Mouse (Mus musculus) Patski (cell line): ENCODE measurements at regions not wholly inside any gene's neighbourhood (a gene's known extent, or its start where the extent isn't known, plus 50 kb on each side); places are given as distances from the start of the nearest gene placed in this dataset.

Source experiments
- ATAC-seq: fragments of 100-300 bp; one replicate; pipeline ENCODE4 v1.8.0; 2021
- CTCF ChIA-PET: fragments of 350-600 bp; sonication (Branson Sonifier 250); formaldehyde crosslinking; loops from one replicate; lab custom pipeline; 2022; ENCODE audit warnings: inconsistent platforms; lab: Charles Lee
- POLR2A ChIA-PET: fragments of 350-600 bp; sonication (Branson Sonifier 250); formaldehyde crosslinking; loops from one replicate; lab custom pipeline; 2022; ENCODE audit warnings: antibody characterized with exemption, inconsistent platforms; lab: Charles Lee
- DNase-seq: peaks from one replicate; pipeline ENCODE4 v3.0.0-alpha.2; 2011; ENCODE audit warnings: low read depth, low spot score
- H3K27me3 ChIP-seq: fragments of 371-371 bp; one replicate; pipeline ENCODE4 v1.5.1; 2021
- CTCF ChIP-seq: fragments of 100-300 bp; IDR thresholded peaks from one replicate; pipeline ENCODE4 v1.5.1; 2021
- in situ Hi-C: fragments of 300-500 bp; cut with MboI; formaldehyde crosslinking; loops from 3 replicates; pipeline ENCODE4 v1.11.1; 2018; ENCODE audit warnings: low pct_unique_long_range_greater_than_20kb, mixed read lengths

- no peak for ATAC-seq
- peaks cover 55% of the 10 kb centered on the region for H3K27me3 ChIP-seq
- ChIA-PET POLR2A (no interaction called here), CTCF (no interaction called here)
- in situ Hi-C loops: no loop called here
- DNase-seq: no peak
- TF ChIP-seq CTCF: no peak
Measured at GRCm38 (mm10) chr5:114512756-114513155, 55.1 kb upstream of the Fam222a start.

GRCm38 (mm10) chr5:114513911-114514457 lies 53.8 kb upstream of the Fam222a start:
- peaks cover 46% of the 10 kb centered on the region for H3K27me3 ChIP-seq
- POLR2A ChIA-PET: no interaction called here
- no peak for TF ChIP-seq CTCF

DNA sequence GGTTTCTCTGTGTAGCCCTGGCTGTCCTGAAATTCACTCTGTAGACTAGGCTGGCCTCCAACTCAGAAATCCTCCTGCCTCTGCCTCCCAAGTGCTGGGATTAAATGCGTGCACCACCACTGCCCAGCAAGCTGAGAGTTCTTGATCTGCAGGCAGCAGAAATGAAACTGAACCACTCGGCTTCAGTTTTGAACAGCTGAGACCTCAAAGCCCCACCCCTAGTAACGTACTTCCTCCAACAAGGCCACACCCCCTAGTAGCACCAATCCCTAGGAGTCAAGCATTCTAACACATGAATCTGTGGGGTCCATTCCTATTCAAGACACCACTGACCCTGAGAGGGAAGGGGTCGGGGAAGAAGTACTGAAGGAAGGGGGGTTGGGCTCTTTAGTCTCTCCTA lies 50.8 kb upstream of the Fam222a start:
- ATAC-seq (no peak), DNase-seq (no peak)
- no peak for TF ChIP-seq CTCF
- in situ Hi-C loops: no loop called here
- ChIA-PET POLR2A (no interaction called here), CTCF (no interaction called here)
- H3K27me3 ChIP-seq: peaks cover 31% of the 10 kb centered on the region

More at GRCm38 (mm10) chr5:114513911-114514457, 53.8 kb upstream of the Fam222a start:
- CTCF ChIA-PET: interaction anchor here (0.9 kb wide), 1 partner anchor 43 kb away, joined by 3 read pairs; no protein-coding TSS in a partner anchor
- in situ Hi-C loops: no loop called here
- ATAC-seq (no peak), DNase-seq (no peak)

GRCm38 (mm10) chr5:114518012-114518411 lies 49.8 kb upstream of the Fam222a start:
- POLR2A ChIA-PET: no interaction called here
- TF ChIP-seq CTCF: no peak
- in situ Hi-C loops: no loop called here
- CTCF ChIA-PET: no interaction called here
- peaks cover 27% of the 10 kb centered on the region for H3K27me3 ChIP-seq
- DNase-seq (no peak), ATAC-seq (no peak)
